Mouse (Mus musculus) megakaryocyte, embryonic 14.5 days (primary cell): ENCODE data around the gene Gm12666. TPM values are rescaled to one million over a fixed set of nuclear protein-coding genes. Genes with fewer than 3 reads are reported as not detected.
"Not testable (repeated sequence)": the region's sequence is repeated elsewhere in the genome, so short reads cannot be mapped to it uniquely, and the experiment has no call there.

Experiments used
- H3K27me3 ChIP-seq: replicated peaks from 2 replicates; pipeline ENCODE3; 2012; ENCODE audit warnings: inconsistent platforms
- H3K36me3 ChIP-seq: replicated peaks from 2 replicates; pipeline ENCODE3; 2012; ENCODE audit warnings: low read length, inconsistent platforms, mixed read lengths
- H3K4me1 ChIP-seq: 2 replicates; pipeline ENCODE4 v1.6.1; 2012; ENCODE audit warnings: inconsistent platforms
- H3K4me3 ChIP-seq: replicated peaks from 2 replicates; pipeline ENCODE3; 2012; ENCODE audit warnings: moderate library complexity, mild to moderate bottlenecking, inconsistent platforms
- H3K9me3 ChIP-seq: 2 replicates; pipeline ENCODE4 v1.6.1; 2012; ENCODE audit warnings: inconsistent platforms
- FLI1 ChIP-seq: IDR thresholded peaks from 2 replicates; pipeline ENCODE4 v1.6.1; 2012; ENCODE audit warnings: low read length, inconsistent platforms, mixed read lengths
- GATA1 ChIP-seq: IDR thresholded peaks from 3 replicates; pipeline ENCODE4 v1.6.1; 2012; ENCODE audit warnings: mixed read lengths, low read length, inconsistent platforms, borderline replicate concordance
- polyA plus RNA-seq: library from polyadenylated mRNA; stranded (reverse); fragments of >175 nt; gene quantifications from 2 replicates; pipeline ENCODE4 v1.2.3, GENCODE M21; 2012; ENCODE audit warnings: low replicate concordance; ENCODE audit not compliant: insufficient read depth

Gm12666 gene
- polyA plus RNA-seq, result not detected in 2 replicates

- H3K4me3 ChIP-seq, H3K9me3 ChIP-seq: not testable (repeated sequence)
These were observed at the start of gene Gm12666 for GRCm38 (mm10) chr4:92191649-92192048. Gene Gm12666, minus strand, starts transcription at chr4:92191749.

DNA sequence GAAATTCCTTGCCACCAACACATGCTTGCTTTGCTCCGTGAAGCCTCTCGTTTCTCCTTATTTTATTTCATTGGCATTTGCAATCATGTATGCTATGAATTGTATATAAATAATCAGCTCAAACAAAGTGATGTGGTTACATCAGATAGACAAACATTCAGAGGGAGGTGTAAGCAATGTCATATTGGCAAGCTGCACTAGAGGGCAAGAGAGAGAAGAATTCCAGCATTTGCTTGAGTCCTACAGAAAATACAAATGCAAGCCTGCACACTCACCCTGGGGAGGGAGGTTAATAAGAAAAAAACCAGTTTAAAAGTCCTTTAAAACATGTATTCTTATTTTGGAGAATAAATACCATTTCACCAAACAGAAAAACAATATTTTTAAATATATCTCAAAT, 34.8 kb upstream of the Gm12666 start:
- Histone ChIP-seq H3K4me3 (no peak overlapping the region), H3K27me3 (no peaks in the 10 kb centered on the region), H3K36me3 (no peaks in the 10 kb centered on the region), H3K9me3 (no peaks in the 10 kb centered on the region), H3K4me1 (no peaks in the 10 kb centered on the region)
- TF ChIP-seq GATA1 (no peak), FLI1 (no peak)

More at GRCm38 (mm10) chr4:92191649-92192048, at the start of gene Gm12666:
- H3K27me3 ChIP-seq, H3K36me3 ChIP-seq, H3K4me1 ChIP-seq: not testable (repeated sequence)

GRCm38 (mm10) chr4:92216286-92216685, 24.7 kb upstream of the Gm12666 start:
- no peaks in the 10 kb centered on the region for H3K27me3 ChIP-seq
- H3K9me3 ChIP-seq, result no peaks in the 10 kb centered on the region
- H3K36me3 ChIP-seq, result no peaks in the 10 kb centered on the region
- no peak for TF ChIP-seq GATA1
- TF ChIP-seq FLI1, result no peak
- no peaks in the 10 kb centered on the region for H3K4me1 ChIP-seq
- H3K4me3 ChIP-seq, result no peak overlapping the region

DNA sequence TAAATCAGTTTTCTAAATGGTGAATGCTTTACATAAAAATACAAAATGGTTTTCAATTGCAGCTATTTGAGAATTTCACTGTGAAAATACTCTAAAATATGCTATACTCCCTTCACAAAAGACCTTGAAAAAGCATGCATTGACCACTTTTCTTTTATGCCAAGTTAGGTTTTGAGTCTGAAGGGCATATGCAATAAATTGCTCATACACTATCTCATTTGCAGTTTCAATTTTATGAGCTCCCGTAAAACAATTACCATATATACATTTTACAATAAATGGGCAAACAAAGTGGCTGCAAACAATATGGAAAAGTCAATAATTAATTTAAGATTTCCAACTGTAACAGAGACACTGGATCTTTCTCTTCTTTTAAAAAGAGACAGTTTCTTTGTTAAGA, 38.9 kb downstream of the Gm12666 start:
- Histone ChIP-seq H3K9me3 (0 out of 2 replicates have a peak, but pooled peaks cover 4% of the 10 kb centered on the region), H3K27me3 (no peaks in the 10 kb centered on the region), H3K4me3 (no peak overlapping the region), H3K4me1 (no peaks in the 10 kb centered on the region), H3K36me3 (no peaks in the 10 kb centered on the region)
- TF ChIP-seq FLI1 (no peak), GATA1 (no peak)

- H3K36me3 ChIP-seq, result no peaks in the 10 kb centered on the region
- H3K9me3 ChIP-seq, result no peaks in the 10 kb centered on the region
- no peak within 1 kb of the TSS for H3K4me3 ChIP-seq
- TF ChIP-seq GATA1 (no peak), FLI1 (no peak)
- H3K27me3 ChIP-seq, result no peaks in the 10 kb centered on the region
- H3K4me1 ChIP-seq, result no peaks in the 10 kb centered on the region
These were observed 44.4 kb downstream of the Gm12666 start, which contains the start of gene Izumo3 for GRCm38 (mm10) chr4:92147134-92147533. Gene Izumo3, minus strand, starts transcription at chr4:92147234.

Other genes with a start within 250 kb of the Gm12666 start
- gene Izumo3, start 44.5 kb downstream of the Gm12666 start, polyA plus RNA-seq, result not detected in 2 replicates